Mouse (Mus musculus): ENCODE data around the gene Capzb.
A peak's percentile ranks its signal among the peaks of the same experiment; 100 is the strongest.

Gene Capzb

DNA sequence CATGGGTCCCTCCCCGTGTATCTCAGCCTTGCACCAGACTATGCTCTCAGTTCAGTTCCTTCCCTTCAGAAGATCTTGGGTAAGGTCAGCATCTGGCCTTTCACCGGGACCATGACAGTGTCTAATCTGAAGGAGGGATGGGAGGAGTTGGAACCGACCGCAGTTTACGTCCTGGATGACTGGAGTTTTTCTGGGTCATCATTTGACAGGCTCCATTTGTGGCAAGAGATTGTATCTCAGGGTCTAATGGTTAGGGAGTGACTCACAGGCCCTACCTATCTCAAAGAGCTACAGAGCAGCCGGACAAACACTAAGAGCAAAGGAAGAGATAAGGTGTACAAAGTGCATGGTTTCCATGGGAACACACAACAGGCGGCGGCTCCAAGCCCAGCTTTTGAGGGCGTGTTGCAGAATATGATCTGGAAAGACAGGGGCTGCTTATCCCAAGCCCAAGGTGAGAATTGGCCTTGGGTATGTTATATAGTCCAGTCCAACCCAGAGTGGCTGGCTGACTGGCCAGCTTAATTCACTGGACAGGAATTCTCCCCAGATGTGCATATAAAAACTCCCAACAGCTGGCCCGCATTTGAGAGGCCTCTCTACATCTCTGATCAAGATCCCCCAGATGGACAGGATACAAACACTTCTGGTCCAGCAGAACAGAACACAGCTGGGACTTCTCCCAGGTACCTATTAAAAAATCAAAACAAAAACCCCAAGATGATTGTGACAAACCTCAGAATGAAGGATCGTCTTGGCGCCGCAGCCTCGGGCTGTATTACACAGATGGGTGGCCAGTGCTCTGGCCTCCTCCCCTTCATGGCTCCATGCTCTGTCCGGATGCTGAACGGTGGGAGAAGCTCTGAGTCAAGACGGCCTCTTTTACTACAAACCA is 12.7 kb upstream of the Capzb start:
- DNase-seq (ENCODE audit: low read depth, low spot score), result no peak

DNA sequence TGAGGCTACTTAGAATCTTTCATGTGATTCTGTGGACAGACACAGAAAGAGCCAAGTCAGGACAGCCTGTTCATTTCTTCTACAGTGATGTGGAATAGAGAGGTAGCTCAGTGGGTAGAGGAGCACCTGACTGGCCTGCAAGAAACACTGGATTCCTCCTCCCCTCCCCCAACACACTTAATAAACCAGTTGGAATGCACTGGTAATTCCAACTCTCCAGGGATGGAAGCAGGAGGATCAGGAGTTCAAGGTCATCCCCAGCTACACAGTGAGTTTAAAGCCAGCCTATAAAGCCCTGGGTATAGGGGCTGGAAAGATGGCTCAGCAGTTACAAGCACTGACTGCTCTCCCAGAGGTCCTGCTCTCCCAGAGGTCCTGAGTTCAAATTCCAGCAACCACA is 10.2 kb upstream of the Capzb start:
- no peak for DNase-seq (ENCODE audit: low read depth, low spot score)

DNA sequence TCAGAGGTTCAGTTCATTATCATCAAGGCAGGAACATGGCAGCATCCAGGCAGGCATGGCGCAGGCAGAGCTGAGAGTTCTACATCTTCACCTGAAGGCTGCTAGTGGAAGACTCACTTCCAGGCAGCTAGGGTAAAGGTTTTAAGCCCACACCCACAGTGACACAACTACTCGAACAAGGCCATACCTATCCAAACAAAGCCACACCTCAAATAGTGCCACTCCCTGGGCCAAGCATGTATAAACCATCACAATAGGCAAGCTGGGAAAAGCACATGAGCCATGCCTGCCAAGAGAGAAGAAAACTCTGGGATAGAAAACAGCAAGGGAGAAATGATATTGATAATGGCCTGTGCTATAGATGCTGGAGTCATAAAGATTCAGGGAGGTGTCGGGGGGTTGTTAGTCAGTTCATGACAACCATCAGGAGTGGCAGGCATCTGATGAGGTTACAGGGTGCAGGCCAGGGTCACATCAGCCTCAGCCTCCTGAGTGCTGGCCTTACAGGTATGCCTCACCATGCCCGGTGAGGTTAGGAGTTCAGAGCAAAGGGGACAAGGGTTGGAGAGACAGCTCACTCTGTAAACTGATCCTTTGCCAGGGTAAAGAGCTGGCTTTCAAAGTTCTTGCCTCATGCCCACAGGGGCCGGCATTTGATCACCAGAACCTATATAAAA is 6.8 kb upstream of the Capzb start:
- DNase-seq (ENCODE audit: low read depth, low spot score), result no peak

DNA sequence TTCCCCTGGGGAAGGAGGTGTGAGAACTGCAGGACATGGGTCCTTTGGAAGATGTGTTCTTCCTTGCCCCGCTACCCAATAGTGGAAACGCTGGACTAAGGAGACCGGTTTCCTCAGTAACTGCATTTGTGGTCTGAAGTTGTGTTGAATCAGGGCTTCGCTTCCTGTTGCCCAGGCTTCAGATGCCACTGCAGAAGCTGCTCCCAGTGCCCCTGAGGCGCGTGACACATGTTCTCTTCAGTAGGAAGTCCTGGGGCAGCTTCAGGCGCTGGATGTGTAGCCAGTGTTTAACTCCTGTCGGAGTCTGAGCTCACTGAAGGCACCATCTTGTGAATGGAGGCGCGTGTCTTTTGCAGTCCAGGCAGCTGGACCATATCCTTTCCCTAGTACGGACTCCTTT is 4.8 kb upstream of the Capzb start:
- peak; percentile 21 for DNase-seq (ENCODE audit: low read depth, low spot score)

DNA sequence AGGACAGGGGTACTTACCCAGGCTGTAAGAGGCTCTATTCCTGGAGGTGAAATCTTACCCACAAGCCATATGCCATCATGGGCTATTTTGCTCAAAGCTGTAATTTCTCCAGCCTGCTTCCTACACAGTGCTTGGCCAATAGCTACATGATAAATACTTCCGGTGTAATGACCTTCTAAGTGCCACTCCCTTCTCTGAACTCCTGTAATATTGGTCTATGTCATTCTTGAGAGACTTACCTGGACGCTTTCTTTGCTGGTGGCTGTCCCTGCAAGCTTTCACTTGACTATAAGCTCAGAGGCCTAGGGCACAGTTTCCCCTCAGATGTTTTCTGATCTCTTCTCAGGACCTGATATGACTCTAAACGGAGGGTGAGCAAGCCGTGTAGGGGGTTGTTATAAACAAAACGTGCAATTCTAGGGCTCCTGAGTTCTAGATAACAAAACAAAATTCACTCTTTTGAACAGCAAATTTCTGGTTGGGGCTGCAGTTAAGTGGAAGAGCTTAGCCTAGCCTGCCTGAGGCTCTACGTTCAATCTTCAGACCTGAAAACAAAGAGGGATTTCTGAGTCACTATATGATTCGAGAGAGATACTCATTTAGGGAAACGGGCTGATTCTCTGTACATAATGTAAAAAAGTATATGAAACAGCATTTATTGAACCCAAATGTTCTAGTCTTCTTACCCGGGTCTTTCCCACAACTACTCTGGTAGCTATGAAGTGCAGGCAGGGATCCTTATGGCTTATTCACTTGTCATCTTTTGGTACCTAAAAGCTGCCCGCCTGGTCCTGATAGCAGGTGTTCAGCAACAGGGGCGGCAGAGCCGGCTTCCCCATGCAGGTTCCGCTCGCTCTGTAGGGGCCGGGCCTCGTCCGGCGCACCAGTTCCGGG is 847 bp upstream of the Capzb start:
- no peak for DNase-seq (ENCODE audit: low read depth, low spot score)

DNA sequence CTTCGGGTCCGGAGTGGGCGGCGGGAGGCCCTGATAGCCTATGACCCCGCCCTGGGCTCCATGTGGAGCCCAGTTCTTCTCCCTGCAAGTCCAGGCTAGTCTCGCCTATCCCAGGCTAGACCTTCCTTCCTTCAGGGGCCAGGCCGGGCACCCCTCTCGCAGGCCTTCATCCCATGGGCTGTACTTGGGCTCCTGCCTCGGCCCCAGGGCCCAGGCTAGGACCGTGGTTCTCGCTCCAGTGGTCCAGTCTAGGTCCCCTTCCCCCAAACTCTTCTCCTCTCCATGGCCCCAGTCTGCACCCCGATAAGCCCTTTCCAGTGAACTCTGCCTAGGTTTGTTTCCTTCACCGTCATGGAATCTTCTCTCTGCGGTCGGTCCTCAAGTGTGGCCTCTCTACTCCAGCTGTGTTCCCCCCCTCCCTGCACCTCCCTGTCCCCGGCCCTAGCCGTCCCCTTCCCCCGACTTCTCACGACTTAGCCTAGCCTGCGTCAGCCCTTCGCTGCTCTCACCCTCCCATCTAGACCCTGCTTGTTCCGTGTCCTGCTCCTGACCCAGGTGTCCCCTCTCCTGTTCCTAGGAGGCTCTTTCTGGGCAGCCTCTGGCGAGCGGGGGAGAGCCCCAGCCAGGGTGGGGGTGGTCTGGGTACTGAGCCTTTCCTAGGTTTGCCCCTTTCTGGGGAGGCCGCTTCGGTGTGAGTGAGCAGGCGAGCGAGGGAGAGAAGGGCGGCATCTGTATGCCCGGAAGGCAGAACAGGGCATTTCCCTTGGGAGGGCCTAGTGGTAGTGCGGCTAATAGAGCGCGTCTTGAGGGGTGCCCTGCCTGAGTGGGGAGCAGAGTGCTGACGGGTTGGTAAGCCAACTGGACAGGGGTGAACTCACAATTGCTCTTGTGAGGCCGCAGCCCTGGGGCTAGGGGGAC is 736 bp downstream of the Capzb start:
- peak; percentile 76 for DNase-seq (ENCODE audit: low read depth, low spot score)

DNA sequence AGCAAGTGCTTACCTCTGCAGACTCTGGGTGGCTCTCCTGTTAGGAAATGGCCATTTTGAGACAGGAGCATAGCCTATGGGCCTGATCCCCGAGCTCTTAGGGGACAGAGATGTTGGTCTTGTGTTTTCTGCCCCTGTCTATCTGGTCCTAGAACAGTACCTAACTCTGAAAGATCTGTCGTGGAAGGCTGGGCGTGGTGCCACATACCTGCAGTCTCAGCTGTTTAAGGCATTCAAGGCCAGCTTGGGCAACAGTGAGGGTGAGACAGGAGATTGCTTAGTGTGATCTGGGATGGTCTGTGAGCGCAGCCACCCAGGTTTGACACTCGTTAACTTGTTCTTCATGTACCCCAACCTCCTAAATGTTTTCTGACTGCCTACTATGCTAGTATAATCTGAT is 2.4 kb downstream of the Capzb start:
- DNase-seq (ENCODE audit: low read depth, low spot score), result no peak

DNA sequence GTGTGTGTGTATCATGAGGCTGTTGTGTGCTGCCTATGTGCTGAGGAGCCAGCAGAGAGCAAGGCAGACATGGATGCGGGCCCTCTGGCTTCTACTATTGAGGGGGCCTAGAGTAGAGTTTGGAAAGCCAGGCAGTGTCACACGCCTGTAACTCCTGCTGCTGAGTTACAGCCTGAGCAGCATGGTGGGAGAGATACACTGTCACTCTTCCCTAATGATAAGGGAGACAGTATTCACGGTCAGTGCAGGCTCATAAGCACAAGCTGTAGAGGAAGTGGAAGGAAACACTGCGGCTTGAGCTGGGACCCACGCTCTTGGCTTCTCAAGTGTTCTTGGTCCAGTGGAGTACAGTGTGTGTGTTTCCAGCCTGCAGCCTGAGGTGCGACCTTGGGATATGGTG is 3.8 kb downstream of the Capzb start:
- DNase-seq (ENCODE audit: low read depth, low spot score), result no peak

DNA sequence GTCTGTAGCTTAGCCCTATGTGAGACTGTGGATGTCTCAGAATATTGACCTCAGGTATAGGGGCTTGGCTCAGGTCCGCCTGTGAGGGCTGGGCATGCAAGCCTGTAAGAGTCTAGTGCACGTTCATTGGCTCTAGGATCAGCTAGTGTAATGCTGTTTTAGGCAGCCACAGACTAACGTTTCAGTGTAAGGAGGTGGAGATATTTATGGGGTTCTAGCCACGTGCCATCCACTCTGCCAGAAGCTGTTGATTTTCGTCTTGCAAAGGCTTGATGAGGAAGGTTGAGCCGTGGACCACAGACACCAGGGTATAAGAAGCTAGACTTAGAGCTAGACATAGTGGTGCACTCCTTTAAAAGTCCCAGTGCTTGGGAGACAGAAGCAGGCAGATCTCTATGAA is 4.2 kb downstream of the Capzb start:
- DNase-seq (ENCODE audit: low read depth, low spot score), result no peak

DNA sequence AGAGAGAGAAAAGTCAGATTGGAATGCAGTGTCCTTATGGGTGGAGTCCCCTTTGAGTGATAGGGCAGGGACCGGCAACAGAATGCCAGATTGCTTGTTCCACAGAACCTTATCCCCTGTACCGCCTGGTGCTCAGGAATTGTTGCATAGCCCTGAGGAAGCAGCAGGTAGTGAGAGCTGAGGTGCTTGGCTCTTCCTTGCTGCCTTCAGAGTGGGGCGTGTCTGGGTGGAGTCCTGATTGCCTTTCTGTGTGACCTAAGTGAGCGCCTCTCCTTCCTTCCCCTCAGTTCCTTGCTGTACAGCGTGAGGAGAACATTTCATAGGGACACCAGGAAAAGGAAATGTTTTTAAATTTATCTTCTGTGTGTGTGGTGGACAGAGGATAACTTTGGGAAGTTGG is 4.8 kb downstream of the Capzb start:
- no peak for DNase-seq (ENCODE audit: low read depth, low spot score)

DNA sequence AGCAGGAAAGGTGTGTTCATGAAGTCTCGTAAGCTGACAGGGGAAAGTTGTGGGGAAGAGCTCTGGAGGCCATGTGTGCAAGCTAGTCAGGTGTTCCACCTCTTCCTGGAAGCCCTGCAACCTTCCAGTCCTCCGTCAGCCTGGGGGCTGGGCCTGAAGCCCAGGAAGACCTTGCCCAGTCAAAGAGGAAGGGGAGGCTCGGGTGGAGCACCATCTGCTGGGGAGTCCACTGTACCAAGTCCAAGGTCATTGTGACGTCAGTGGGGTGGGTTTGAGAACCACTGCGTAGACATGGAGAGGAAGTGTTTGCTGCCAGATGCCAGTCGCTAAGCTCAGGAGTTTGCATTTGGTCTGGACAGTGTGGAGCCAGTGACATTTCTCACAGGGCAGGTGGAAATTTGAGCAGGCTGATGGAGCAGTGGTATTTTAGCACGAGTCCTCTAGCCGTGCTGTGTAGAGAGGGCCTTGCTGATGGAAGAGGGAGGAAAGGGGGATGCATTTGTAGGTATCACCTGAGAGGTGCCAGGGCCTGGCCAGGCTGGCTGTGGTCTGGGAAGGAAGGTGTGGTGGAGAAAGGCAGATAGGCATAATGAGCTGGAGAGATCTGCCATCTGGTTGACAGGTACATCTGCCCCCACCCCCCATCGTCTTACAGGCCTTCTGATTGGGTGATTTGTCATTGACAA is 5.4 kb downstream of the Capzb start:
- peak; percentile 71 for DNase-seq (ENCODE audit: low read depth, low spot score)

DNA sequence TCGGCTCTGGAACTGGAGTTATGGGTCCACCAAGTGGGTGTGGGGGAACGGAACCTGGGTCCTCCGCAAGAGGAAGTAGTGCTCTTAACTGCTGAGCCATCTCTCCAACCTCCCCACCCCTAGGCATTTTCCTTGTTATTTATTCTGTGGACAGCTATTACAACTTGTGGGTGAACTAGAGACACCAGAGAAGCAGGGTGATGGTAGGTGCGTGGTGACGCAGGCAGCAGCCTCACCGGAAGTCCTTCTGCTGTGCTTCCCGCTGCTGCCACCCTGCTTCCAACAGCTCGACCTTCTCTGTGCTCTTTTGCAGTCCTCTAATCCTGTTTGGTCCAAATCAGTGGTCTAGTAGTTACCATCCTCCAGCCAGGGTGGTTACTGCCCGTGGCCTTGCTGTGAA is 6.4 kb downstream of the Capzb start:
- DNase-seq (ENCODE audit: low read depth, low spot score), result peak; percentile 77

DNA sequence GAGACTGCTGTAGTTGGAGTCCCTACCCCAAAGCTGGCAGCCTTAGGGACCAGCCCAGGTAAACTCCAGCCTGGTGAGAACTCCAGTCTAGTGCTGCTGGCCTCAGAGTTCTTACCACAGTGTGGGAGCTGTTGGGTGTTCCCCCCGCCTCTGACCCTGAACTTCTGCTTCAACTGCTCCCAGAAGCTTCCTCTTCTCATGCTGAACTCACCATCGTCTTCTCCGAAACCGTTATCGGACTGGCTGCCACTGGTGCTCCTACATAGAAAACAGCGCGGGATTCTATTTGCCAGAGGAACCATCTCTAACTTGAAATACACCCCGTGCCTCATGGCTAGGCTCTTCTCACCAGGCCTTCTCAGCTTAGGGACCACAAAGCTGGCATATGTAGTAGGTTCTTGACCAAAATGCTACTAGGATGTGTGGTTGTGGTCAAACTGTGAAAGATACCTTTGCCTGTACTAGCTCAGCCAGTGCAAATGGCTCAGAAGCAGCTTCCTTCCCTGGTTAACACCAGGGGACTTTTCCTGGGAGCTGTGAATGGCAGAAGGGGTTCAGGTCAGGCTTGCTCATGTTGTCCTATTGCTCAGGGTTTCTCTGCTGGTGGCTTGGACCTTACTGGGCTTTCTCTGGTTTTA is 7.1 kb downstream of the Capzb start:
- peak; percentile 57 for DNase-seq (ENCODE audit: low read depth, low spot score)

DNA sequence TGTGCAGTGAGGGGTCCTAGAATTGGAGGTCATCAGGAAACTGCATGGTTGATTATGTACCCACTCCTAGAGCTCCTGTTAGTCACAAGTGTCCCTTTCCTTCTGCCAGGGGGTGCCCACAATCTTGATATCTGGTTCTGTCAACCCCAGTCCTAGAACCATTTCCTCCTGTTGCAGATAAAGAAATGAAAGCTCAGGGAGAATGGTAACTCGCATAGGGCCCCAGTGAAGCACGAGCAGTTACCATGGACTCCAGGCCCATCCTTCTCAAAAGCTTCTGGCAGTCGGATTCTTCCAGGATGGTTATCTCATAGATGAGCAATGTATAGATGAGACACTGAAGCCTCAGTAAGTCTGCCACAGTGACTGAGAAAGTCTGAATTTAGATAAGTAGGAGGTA is 8.2 kb downstream of the Capzb start:
- peak; percentile 33 for DNase-seq (ENCODE audit: low read depth, low spot score)

DNA sequence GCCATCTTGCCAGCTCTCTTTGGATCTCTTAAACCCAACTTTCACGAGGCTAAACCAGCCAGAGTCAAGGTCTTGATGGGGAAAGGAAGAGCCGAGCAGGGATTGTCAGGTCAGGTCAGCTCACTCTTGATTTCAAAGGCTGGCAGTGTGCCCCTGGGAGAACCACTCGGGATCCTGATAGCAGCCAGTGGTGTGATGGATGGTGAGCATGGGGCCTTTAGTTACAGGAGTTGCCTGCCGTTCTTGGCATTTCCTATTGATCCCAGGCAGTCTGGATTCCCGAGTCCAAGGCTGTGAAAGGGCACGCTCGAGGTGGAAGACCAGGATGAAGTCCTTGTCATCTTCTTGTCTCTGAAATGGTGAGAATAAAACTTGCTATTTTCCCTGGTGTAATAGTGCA is 9.9 kb downstream of the Capzb start:
- no peak for DNase-seq (ENCODE audit: low read depth, low spot score)

DNA sequence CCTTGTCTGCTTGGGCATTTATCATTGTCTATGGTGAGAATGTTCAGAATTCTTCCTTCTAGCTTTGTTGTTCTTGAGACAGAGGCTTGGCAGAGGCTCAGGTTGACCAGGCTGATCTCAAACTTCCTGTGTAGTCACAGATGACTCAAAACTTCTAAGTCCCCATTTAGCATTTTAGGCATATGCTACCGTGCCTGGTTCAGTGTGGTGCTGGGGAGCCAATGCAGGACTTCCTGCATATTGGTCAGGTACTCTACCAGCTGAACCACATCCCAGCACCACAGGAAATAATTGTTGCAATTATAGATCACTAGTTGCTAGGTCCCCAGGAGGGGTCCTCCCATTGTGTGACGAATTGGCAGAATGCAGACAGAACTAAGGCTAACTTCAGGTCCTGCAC is 10.7 kb downstream of the Capzb start:
- DNase-seq (ENCODE audit: low read depth, low spot score), result peak; percentile 82

DNA sequence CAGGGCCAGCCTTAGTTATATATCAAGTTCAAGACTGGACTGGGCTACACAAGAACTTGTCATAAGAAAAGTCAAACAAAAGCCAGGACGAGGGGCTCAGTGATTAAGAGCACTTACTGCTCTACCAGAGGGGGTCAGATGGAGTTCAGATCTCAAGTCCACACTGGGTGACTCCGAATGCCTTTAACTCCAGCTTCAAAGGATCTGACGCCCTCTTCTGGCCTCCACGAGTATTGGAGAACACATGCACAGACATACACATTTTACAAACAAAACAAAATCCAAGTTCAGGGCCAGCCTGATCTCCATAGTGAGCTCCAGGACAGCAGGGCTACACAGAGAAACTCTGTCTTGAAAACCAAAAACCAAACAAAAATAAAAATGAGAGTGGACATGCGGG is 13.1 kb downstream of the Capzb start:
- DNase-seq (ENCODE audit: low read depth, low spot score), result peak; percentile 41

DNA sequence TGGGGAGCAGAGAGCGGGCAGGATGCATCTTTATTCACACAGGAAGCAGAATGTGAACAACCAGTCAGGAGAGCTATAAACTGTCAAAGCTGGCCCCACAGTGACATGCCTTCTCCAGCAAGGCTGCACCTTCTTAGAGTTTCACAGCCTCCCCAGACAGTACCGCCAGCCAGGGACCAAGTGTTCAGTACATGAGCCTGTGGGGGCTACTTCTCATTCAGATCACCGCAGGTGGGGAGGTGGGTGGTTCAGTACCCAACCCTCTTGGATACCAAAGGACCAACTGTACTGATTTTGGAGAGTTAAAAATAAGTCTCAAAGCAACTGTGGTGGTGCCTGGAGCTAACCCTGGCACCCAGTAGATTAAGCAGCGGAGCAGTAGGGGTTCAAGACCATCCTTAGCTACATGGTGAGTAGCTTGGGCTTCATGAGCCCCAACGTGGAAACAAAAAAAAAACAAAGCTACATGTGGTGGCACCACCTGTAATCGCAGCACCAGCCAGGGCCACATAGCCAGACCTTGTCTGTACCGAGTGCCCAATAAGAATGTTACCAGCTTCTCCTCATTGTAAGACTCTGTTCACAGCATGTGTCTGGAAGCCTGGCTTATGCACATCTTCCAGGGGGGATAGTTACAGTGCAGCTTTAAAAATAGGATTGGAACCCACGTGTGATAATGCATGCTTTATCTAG is 13.8 kb downstream of the Capzb start:
- DNase-seq (ENCODE audit: low read depth, low spot score), result no peak

All from CD4-positive helper T cell, adult 2 months (primary cell).